Mouse (Mus musculus) hindbrain, embryonic 15.5 days (tissue): ENCODE results near the gene Gm38119. TPM values are rescaled to one million over a fixed set of nuclear protein-coding genes. Genes with fewer than 3 reads are reported as not detected.

Source experiments
- polyA plus RNA-seq: library from polyadenylated mRNA; unstranded; fragments of >200 nt; fragmentation: Nextera tagmentation; extraction: Ambion mirVana; gene quantifications from 2 replicates; pipeline ENCODE4 v1.2.1, GENCODE M21; 2015

Gene Gm38119
- polyA plus RNA-seq, 1 experiment from 2014 or later = not detected

Other genes with a start within 250 kb of the Gm38119 start
- gene Sprr4, start 238.6 kb downstream of the Gm38119 start, polyA plus RNA-seq = not detected in 2 replicates
- gene 2310046K23Rik, start 204.6 kb downstream of the Gm38119 start, polyA plus RNA-seq = not detected in 2 replicates
- gene Ivl, start 165.4 kb downstream of the Gm38119 start, polyA plus RNA-seq = not detected in 2 replicates
- gene Smcp, start 150.1 kb downstream of the Gm38119 start, polyA plus RNA-seq = not detected in 2 replicates
- gene 2210017I01Rik, start 131.6 kb downstream of the Gm38119 start, polyA plus RNA-seq = not detected in 2 replicates
- gene Lce6a, start 117.4 kb downstream of the Gm38119 start, polyA plus RNA-seq = not detected in 2 replicates
- gene Lce1a1, start 90.8 kb downstream of the Gm38119 start, polyA plus RNA-seq = not detected in 2 replicates
- gene Lce1b, start 82.2 kb downstream of the Gm38119 start, polyA plus RNA-seq = not detected in 2 replicates
- not detected in 2 replicates for gene Lce1a2, start 68.8 kb downstream of the Gm38119 start, polyA plus RNA-seq
- gene Lce1c, start 59.8 kb downstream of the Gm38119 start, polyA plus RNA-seq = not detected in 2 replicates
- not detected in 2 replicates for gene Lce1d, start 51.9 kb downstream of the Gm38119 start, polyA plus RNA-seq
- gene Lce1e, start 30.0 kb downstream of the Gm38119 start, polyA plus RNA-seq = not detected in 2 replicates
- not detected in 2 replicates for gene Lce1f, start 18.7 kb downstream of the Gm38119 start, polyA plus RNA-seq
- gene Lce1g, start 13.2 kb upstream of the Gm38119 start, polyA plus RNA-seq = not detected in 2 replicates
- not detected in 2 replicates for gene Lce1h, start 26.0 kb upstream of the Gm38119 start, polyA plus RNA-seq
- gene Lce1i, start 39.8 kb upstream of the Gm38119 start, polyA plus RNA-seq = not detected in 2 replicates
- not detected in 2 replicates for gene Lce1j, start 51.4 kb upstream of the Gm38119 start, polyA plus RNA-seq
- not detected in 2 replicates for gene Lce1k, start 68.8 kb upstream of the Gm38119 start, polyA plus RNA-seq
- not detected in 2 replicates for gene Kprp, start 88.2 kb upstream of the Gm38119 start, polyA plus RNA-seq
- gene Lce1l, start 112.2 kb upstream of the Gm38119 start, polyA plus RNA-seq = not detected in 2 replicates
- gene 2310050C09Rik, start 131.1 kb upstream of the Gm38119 start, polyA plus RNA-seq = not detected in 2 replicates
- not detected in 2 replicates for gene Lce3a, start 187.1 kb upstream of the Gm38119 start, polyA plus RNA-seq
- not detected in 2 replicates for gene Lce3b, start 193.9 kb upstream of the Gm38119 start, polyA plus RNA-seq
- gene Lce3c, start 205.4 kb upstream of the Gm38119 start, polyA plus RNA-seq = 0.62 TPM in 1 of 2 replicates, not detected in the other
- not detected in 2 replicates for gene Lce3d, start 218.3 kb upstream of the Gm38119 start, polyA plus RNA-seq
- not detected in 2 replicates for gene Lce3e, start 228.0 kb upstream of the Gm38119 start, polyA plus RNA-seq